7 mouse cellular contexts compared by ENCODE assay signal in genomic region chr1:194938715-194939114, GRCm38 (mm10). TPM values are rescaled to one million over a fixed set of nuclear protein-coding genes. Genes with fewer than 3 reads are reported as not detected.
DNase-seq lines count a peak whose midpoint lies in the region; ATAC-seq and TF ChIP-seq lines count a peak whose summit lies in the region.

Gene Cd34, plus strand, starts transcription at chr1:194938819.

- peak within 1 kb of the TSS; percentile 5; the same call in 1 of the 2 replicates for H3K9ac ChIP-seq in intestine, postnatal 0 days (ENCODE audit: low read depth, low read length)
- H3K9ac ChIP-seq in stomach, embryonic 15.5 days, result peak within 1 kb of the TSS; percentile 44; the same call in 1 of the 2 replicates

- H3K4me3 ChIP-seq in intestine, postnatal 0 days (ENCODE audit: low read depth, low read length), result peak within 1 kb of the TSS; percentile 29
- peak within 1 kb of the TSS; percentile 57 for H3K4me3 ChIP-seq in limb, embryonic 10.5 days
- H3K4me3 ChIP-seq in stomach, embryonic 15.5 days (replicated peaks), result peak within 1 kb of the TSS; percentile 53

- under 1% methylated on average over 26 of the region's 26 CpGs for WGBS in intestine, postnatal 0 days
- 2% methylated on average over 26 of the region's 26 CpGs for WGBS in limb, embryonic 10.5 days
- under 1% methylated on average over 26 of the region's 26 CpGs for WGBS in stomach, embryonic 15.5 days

- H3K27me3 ChIP-seq in intestine, postnatal 0 days (replicated peaks; ENCODE audit: control insufficient read depth, insufficient read depth, low read length), result peaks cover 6% of the 10 kb centered on the region
- H3K27me3 ChIP-seq in limb, embryonic 10.5 days (ENCODE audit: low read depth, poor library complexity, severe bottlenecking), result peaks cover 30% of the 10 kb centered on the region
- peaks cover 9% of the 10 kb centered on the region; the same call in 1 of the 2 replicates for H3K27me3 ChIP-seq in stomach, embryonic 15.5 days (replicated peaks)

- H3K36me3 ChIP-seq in intestine, postnatal 0 days (ENCODE audit: control insufficient read depth, insufficient read depth), result no peaks in the 10 kb centered on the region
- H3K36me3 ChIP-seq in limb, embryonic 10.5 days, result no peaks in the 10 kb centered on the region
- H3K36me3 ChIP-seq in stomach, embryonic 15.5 days, result no peaks in the 10 kb centered on the region

- H3K9me3 ChIP-seq in intestine, postnatal 0 days (ENCODE audit: control insufficient read depth), result no peaks in the 10 kb centered on the region
- H3K9me3 ChIP-seq in limb, embryonic 10.5 days (replicated peaks), result no peaks in the 10 kb centered on the region
- no peaks in the 10 kb centered on the region for H3K9me3 ChIP-seq in stomach, embryonic 15.5 days

- ATAC-seq in granulocyte monocyte progenitor cell, adult 5-6 weeks (replicated peaks; ENCODE audit: poor library complexity, severe bottlenecking), result peak; percentile 77
- ATAC-seq in intestine, postnatal 0 days, result no peak
- ATAC-seq in stomach, embryonic 15.5 days (ENCODE audit: insufficient read depth, low FRiP score, low read depth), result peak; percentile 81

- H3K4me1 ChIP-seq in intestine, postnatal 0 days (replicated peaks; ENCODE audit: control insufficient read depth, insufficient read depth, low read length), result no peaks in the 10 kb centered on the region
- H3K4me1 ChIP-seq in limb, embryonic 10.5 days, result peaks cover 6% of the 10 kb centered on the region
- H3K4me1 ChIP-seq in stomach, embryonic 15.5 days, result peaks cover 5% of the 10 kb centered on the region; the same call in 1 of the 2 replicates

- peak; percentile 73 for DNase-seq in ZHBTc4 (ENCODE audit: low read depth, low spot score)
- DNase-seq in embryo, embryonic 10 days (ENCODE audit: low spot score), result peak; percentile 44
- DNase-seq in limb, embryonic 10.5 days (ENCODE audit: low spot score), result peak; percentile 62
- peak; percentile 44 for DNase-seq in mesoderm, embryonic 11.5 days (ENCODE audit: low read depth, low spot score)

- no peak for TF ChIP-seq CTCF in intestine, postnatal 0 days (IDR thresholded peaks at IDR 0.05; ENCODE audit: low read depth)

- peak within 1 kb of the TSS; percentile 57 for H3K4me2 ChIP-seq in intestine, postnatal 0 days (replicated peaks; ENCODE audit: low read depth)
- H3K4me2 ChIP-seq in stomach, embryonic 15.5 days, result peak within 1 kb of the TSS; percentile 68

- H3K27ac ChIP-seq in intestine, postnatal 0 days (ENCODE audit: low read depth, low read length), result 0 out of 2 replicates have a peak within 1 kb of the TSS, but pooled peaks have one; percentile 8
- H3K27ac ChIP-seq in limb, embryonic 10.5 days, result peak within 1 kb of the TSS; percentile 62
- H3K27ac ChIP-seq in stomach, embryonic 15.5 days, result peak within 1 kb of the TSS; percentile 44; the same call in 1 of the 2 replicates

RNA-seq across cellular contexts. Expression of gene Cd34, which starts in this region (rescaled TPM):
- total RNA-seq in granulocyte monocyte progenitor cell, adult 5-6 weeks (2014; fragmentation: Nextera tagmentation), result 225 and 231 TPM in 2 replicates
- total RNA-seq in granulocyte monocyte progenitor cell, adult 5-6 weeks (2017), result 260 and 264 TPM in 2 replicates
- 32.8 and 35.4 TPM in 2 replicates for polyA plus RNA-seq in intestine, postnatal 0 days (2015; fragmentation: Nextera tagmentation; extraction: Ambion mirVana)
- 51.7 and 52.3 TPM in 2 replicates for polyA plus RNA-seq in limb, embryonic 10.5 days (2016; fragmentation: Nextera tagmentation; extraction: Ambion mirVana)
- polyA plus RNA-seq in stomach, embryonic 15.5 days (2015; fragmentation: Nextera tagmentation; extraction: Ambion mirVana), result 77.2 and 81.1 TPM in 2 replicates

Comparison
In these comparisons a context has a peak if more than half of its experiments do, and no peak if none do; other contexts are left out.
1. H3K27ac ChIP-seq: peak in every context shown above with its lines; median percentile 62 in limb, embryonic 10.5 days; 44 in stomach, embryonic 15.5 days; 8 in intestine, postnatal 0 days.